ENCODE assay signal across 8 mouse cellular contexts in genomic region chr10:73097176-73097575, GRCm38 (mm10). TPM values are rescaled to one million over a fixed set of nuclear protein-coding genes. Genes with fewer than 3 reads are reported as not detected.
DNase-seq lines count a peak whose midpoint lies in the region; ATAC-seq lines count a peak whose summit lies in the region.

No protein-coding gene starts in this region.

- peak overlapping the region; percentile 31 for H3K4me3 ChIP-seq in heart, embryonic 11.5 days (ENCODE audit: low read depth, low read length)
- peak overlapping the region; percentile 48 for H3K4me3 ChIP-seq in hindbrain, embryonic 14.5 days (replicated peaks; ENCODE audit: low read length)
- H3K4me3 ChIP-seq in midbrain, embryonic 16.5 days (ENCODE audit: low read depth, low read length), result peak overlapping the region; percentile 52

- H3K4me2 ChIP-seq in heart, embryonic 11.5 days, result peak overlapping the region; percentile 60
- peak overlapping the region; percentile 87 for H3K4me2 ChIP-seq in hindbrain, embryonic 14.5 days (replicated peaks)
- peak overlapping the region; percentile 58 for H3K4me2 ChIP-seq in midbrain, embryonic 16.5 days (ENCODE audit: low read length)

- WGBS in heart, embryonic 11.5 days (ENCODE audit: insufficient replicate concordance), result 5% methylated on average over 7 of the region's 7 CpGs
- WGBS in hindbrain, embryonic 14.5 days, result 4% methylated on average over 7 of the region's 7 CpGs
- WGBS in midbrain, embryonic 16.5 days, result 4% methylated on average over 7 of the region's 7 CpGs

- no peak overlapping the region for H3K27ac ChIP-seq in heart, embryonic 11.5 days (ENCODE audit: low read depth, low read length)
- H3K27ac ChIP-seq in hindbrain, embryonic 14.5 days, result peak overlapping the region; percentile 16; the same call in 1 of the 2 replicates
- peak overlapping the region; percentile 76 for H3K27ac ChIP-seq in midbrain, embryonic 16.5 days (ENCODE audit: low read length)

- H3K4me1 ChIP-seq in heart, embryonic 11.5 days (ENCODE audit: control insufficient read depth, insufficient read depth, low read length), result 0 out of 2 replicates have a peak, but pooled peaks cover 2% of the 10 kb centered on the region
- H3K4me1 ChIP-seq in hindbrain, embryonic 14.5 days (replicated peaks; ENCODE audit: control insufficient read depth, insufficient read depth, low read length), result peaks cover 12% of the 10 kb centered on the region
- H3K4me1 ChIP-seq in midbrain, embryonic 16.5 days (ENCODE audit: control insufficient read depth, insufficient read depth, low read length), result peaks cover 5% of the 10 kb centered on the region; the same call in 1 of the 2 replicates

- peaks cover 53% of the 10 kb centered on the region for H3K27me3 ChIP-seq in heart, embryonic 11.5 days (ENCODE audit: control insufficient read depth, insufficient read depth, low read length)
- peaks cover 20% of the 10 kb centered on the region; the same call in 1 of the 2 replicates for H3K27me3 ChIP-seq in hindbrain, embryonic 14.5 days (ENCODE audit: control insufficient read depth, insufficient read depth, low read length)
- no peaks in the 10 kb centered on the region for H3K27me3 ChIP-seq in midbrain, embryonic 16.5 days (ENCODE audit: control insufficient read depth, insufficient read depth, low read depth, low read length)

- DNase-seq in heart, postnatal 14 days, result no peak
- peak; percentile 73 for DNase-seq in brain, adult 2 months (ENCODE audit: low read depth, low spot score)
- DNase-seq in hindbrain, embryonic 14.5 days (ENCODE audit: low spot score), result peak; percentile 35
- DNase-seq in thymus, postnatal 36 days, result no peak
- no peak for DNase-seq in ovary, adult 18-20 months (ENCODE audit: low spot score)
- no peak for DNase-seq in gastrocnemius, adult 18-20 months (ENCODE audit: low spot score)

- no peaks in the 10 kb centered on the region for H3K36me3 ChIP-seq in heart, embryonic 11.5 days (ENCODE audit: control insufficient read depth, insufficient read depth, low read length)
- no peaks in the 10 kb centered on the region for H3K36me3 ChIP-seq in hindbrain, embryonic 14.5 days (replicated peaks; ENCODE audit: control insufficient read depth, insufficient read depth)
- H3K36me3 ChIP-seq in midbrain, embryonic 16.5 days (ENCODE audit: control insufficient read depth, insufficient read depth, low read length), result no peaks in the 10 kb centered on the region

- intact Hi-C loops in heart, postnatal 14 days (cut with DNase I), result no loop called here

- no peak overlapping the region for H3K9ac ChIP-seq in heart, embryonic 11.5 days (ENCODE audit: low read depth, low read length)
- peak overlapping the region; percentile 59 for H3K9ac ChIP-seq in hindbrain, embryonic 14.5 days
- peak overlapping the region; percentile 63 for H3K9ac ChIP-seq in midbrain, embryonic 16.5 days (ENCODE audit: low read depth, low read length)

- no peak for ATAC-seq in heart, embryonic 11.5 days (replicated peaks; ENCODE audit: insufficient number of reproducible peaks, low FRiP score, low TSS enrichment)
- peak; percentile 41; the same call in 1 of the 2 replicates for ATAC-seq in hindbrain, embryonic 14.5 days (ENCODE audit: low FRiP score)
- ATAC-seq in midbrain, embryonic 16.5 days, result peak; percentile 64

- H3K9me3 ChIP-seq in heart, embryonic 11.5 days (replicated peaks; ENCODE audit: control insufficient read depth, low read length), result no peaks in the 10 kb centered on the region
- H3K9me3 ChIP-seq in hindbrain, embryonic 14.5 days (ENCODE audit: control insufficient read depth, low read length), result no peaks in the 10 kb centered on the region
- no peaks in the 10 kb centered on the region for H3K9me3 ChIP-seq in midbrain, embryonic 16.5 days (replicated peaks; ENCODE audit: control insufficient read depth, low read length, poor library complexity, severe bottlenecking)

RNA-seq across cellular contexts. Expression of gene Pcdh15, which starts 2.0 kb away (rescaled TPM):
- 0.11 and 0.35 TPM in 2 replicates for polyA plus RNA-seq in heart, embryonic 11.5 days (2014; fragmentation: Nextera tagmentation; extraction: Ambion mirVana)
- under 1 TPM; 0.33 to 0.46 TPM for total RNA-seq in heart, postnatal 14 days (2021)
- polyA plus RNA-seq in hindbrain, embryonic 14.5 days (2014; fragmentation: Nextera tagmentation; extraction: Ambion mirVana), result 10.4 and 14.9 TPM in 2 replicates
- polyA plus RNA-seq in midbrain, embryonic 16.5 days (2015; fragmentation: Nextera tagmentation; extraction: Ambion mirVana), result 14.8 and 17.3 TPM in 2 replicates
- under 1 TPM; 0.19 to 0.23 TPM for total RNA-seq in gastrocnemius, adult 18-20 months (2021)

Comparison
In these comparisons a context has a peak if more than half of its experiments do, and no peak if none do; other contexts are left out.
1. DNase-seq: peak in brain, adult 2 months (single experiment) and hindbrain, embryonic 14.5 days (single experiment); none in heart, postnatal 14 days (0 of 2), thymus, postnatal 36 days (0 of 2), ovary, adult 18-20 months (single experiment) and gastrocnemius, adult 18-20 months (single experiment).
2. Peak in every context shown above with its lines, with median percentiles within 50 percentile points of each other: H3K4me2 ChIP-seq and H3K4me3 ChIP-seq.